Mouse (Mus musculus) fibroblast of lung, adult 2 months (primary cell): ENCODE measurements around the gene Hps3.
"Not testable (repeated sequence)": the region's sequence is repeated elsewhere in the genome, so short reads cannot be mapped to it uniquely, and the experiment has no call there.

Experiments
- DNase-seq: peaks from one replicate; pipeline ENCODE4 v3.0.0-alpha.2; 2011; ENCODE audit warnings: low read depth

Hps3 gene

GRCm38 (mm10) chr3:20005611-20006010 is 29.5 kb downstream of the Hps3 start:
- no peak for DNase-seq

- no peak for DNase-seq
Measured at GRCm38 (mm10) chr3:20004422-20004821, 30.7 kb downstream of the Hps3 start.

- DNase-seq, result no peak
Measured at GRCm38 (mm10) chr3:20002786-20003185, 32.3 kb downstream of the Hps3 start.

- no peak for DNase-seq
Measured at GRCm38 (mm10) chr3:20000806-20001205, 34.3 kb downstream of the Hps3 start.

GRCm38 (mm10) chr3:19999551-19999950 is 35.6 kb downstream of the Hps3 start:
- no peak for DNase-seq

GRCm38 (mm10) chr3:19992388-19992787 is 42.7 kb downstream of the Hps3 start:
- DNase-seq, result no peak

GRCm38 (mm10) chr3:19990031-19990430 is 45.1 kb downstream of the Hps3 start:
- DNase-seq, result no peak

GRCm38 (mm10) chr3:19986123-19986522 is 49.0 kb downstream of the Hps3 start:
- DNase-seq, result no peak

GRCm38 (mm10) chr3:19982846-19983245 is 52.3 kb downstream of the Hps3 start:
- DNase-seq, result no peak

GRCm38 (mm10) chr3:19981156-19981555 is 54.0 kb downstream of the Hps3 start:
- DNase-seq, result no peak

GRCm38 (mm10) chr3:19978474-19978873 is 56.6 kb downstream of the Hps3 start:
- no peak for DNase-seq

GRCm38 (mm10) chr3:19966072-19966471 is 69.0 kb downstream of the Hps3 start:
- no peak for DNase-seq

- DNase-seq, result no peak
Measured at GRCm38 (mm10) chr3:19965239-19965638, 69.9 kb downstream of the Hps3 start.

GRCm38 (mm10) chr3:19964625-19965188 is 70.4 kb downstream of the Hps3 start:
- DNase-seq, result no peak

- no peak for DNase-seq
Measured at GRCm38 (mm10) chr3:19962769-19963513, 72.2 kb downstream of the Hps3 start.

GRCm38 (mm10) chr3:19961341-19961740 is 73.8 kb downstream of the Hps3 start:
- no peak for DNase-seq

GRCm38 (mm10) chr3:19960570-19961114 is 74.5 kb downstream of the Hps3 start:
- no peak for DNase-seq

- no peak for DNase-seq
Measured at GRCm38 (mm10) chr3:19958983-19959382, 76.1 kb downstream of the Hps3 start.

GRCm38 (mm10) chr3:19958031-19958430 is 77.1 kb downstream of the Hps3 start:
- DNase-seq, result no peak

- DNase-seq, result peak; percentile 48
Measured at GRCm38 (mm10) chr3:19956885-19957284, 78.2 kb downstream of the Hps3 start, which contains the start of gene Cp. TSS of gene Cp (plus strand) at chr3:19957054.

- DNase-seq, result peak; percentile 87
Measured at GRCm38 (mm10) chr3:19953865-19954264, 81.2 kb downstream of the Hps3 start.

GRCm38 (mm10) chr3:19953425-19953824 is 81.7 kb downstream of the Hps3 start:
- no peak for DNase-seq

GRCm38 (mm10) chr3:19949401-19949800 is 85.7 kb downstream of the Hps3 start:
- DNase-seq, result not testable (repeated sequence)
